Mouse (Mus musculus): ENCODE measurements around the gene Limch1. TPM values are rescaled to one million over a fixed set of nuclear protein-coding genes. Genes with fewer than 3 reads are reported as not detected.

Gene Limch1
- polyA plus RNA-seq, 1 experiment = 44.2 TPM

GRCm38 (mm10) chr5:66861232-66862035 lies 115.8 kb downstream of the Limch1 start:
- no peak overlapping the region for H3K4me3 ChIP-seq (ENCODE audit: insufficient read depth, low read length)
- no peak for TF ChIP-seq CTCF (IDR thresholded peaks at IDR 0.05; ENCODE audit: borderline replicate concordance, insufficient read depth, low read length)
- no peak for TF ChIP-seq POLR2A (IDR thresholded peaks at IDR 0.05; ENCODE audit: low read depth, low read length)
- H3K27ac ChIP-seq (ENCODE audit: insufficient read depth, low read length) = no peak overlapping the region
- H3K4me1 ChIP-seq (ENCODE audit: control insufficient read depth, insufficient read depth, low read length) = peaks cover 2% of the 10 kb centered on the region; the same call in 1 of the 2 replicates

GRCm38 (mm10) chr5:66862151-66862550 lies 116.5 kb downstream of the Limch1 start:
- no peak for TF ChIP-seq POLR2A (IDR thresholded peaks at IDR 0.05; ENCODE audit: low read depth, low read length)
- TF ChIP-seq CTCF (IDR thresholded peaks at IDR 0.05; ENCODE audit: borderline replicate concordance, insufficient read depth, low read length) = no peak
- Histone ChIP-seq H3K4me1 (ENCODE audit: control insufficient read depth, insufficient read depth, low read length) (peaks cover 2% of the 10 kb centered on the region; the same call in 1 of the 2 replicates), H3K4me3 (ENCODE audit: insufficient read depth, low read length) (no peak overlapping the region), H3K27ac (ENCODE audit: insufficient read depth, low read length) (no peak overlapping the region)

- no peak for TF ChIP-seq POLR2A (IDR thresholded peaks at IDR 0.05; ENCODE audit: low read depth, low read length)
- no peak for TF ChIP-seq CTCF (IDR thresholded peaks at IDR 0.05; ENCODE audit: borderline replicate concordance, insufficient read depth, low read length)
- Histone ChIP-seq H3K4me3 (ENCODE audit: insufficient read depth, low read length) (no peak overlapping the region), H3K27ac (ENCODE audit: insufficient read depth, low read length) (no peak overlapping the region), H3K4me1 (ENCODE audit: control insufficient read depth, insufficient read depth, low read length) (peaks cover 2% of the 10 kb centered on the region; the same call in 1 of the 2 replicates)
Observed at GRCm38 (mm10) chr5:66865229-66865628, 119.6 kb downstream of the Limch1 start.

- TF ChIP-seq CTCF (IDR thresholded peaks at IDR 0.05; ENCODE audit: borderline replicate concordance, insufficient read depth, low read length) (no peak), POLR2A (IDR thresholded peaks at IDR 0.05; ENCODE audit: low read depth, low read length) (no peak)
- Histone ChIP-seq H3K27ac (ENCODE audit: insufficient read depth, low read length) (no peak overlapping the region), H3K4me1 (ENCODE audit: control insufficient read depth, insufficient read depth, low read length) (peaks cover 2% of the 10 kb centered on the region; the same call in 1 of the 2 replicates), H3K4me3 (ENCODE audit: insufficient read depth, low read length) (no peak overlapping the region)
Observed at GRCm38 (mm10) chr5:66866019-66866418, 120.4 kb downstream of the Limch1 start.

- TF ChIP-seq CTCF (IDR thresholded peaks at IDR 0.05; ENCODE audit: borderline replicate concordance, insufficient read depth, low read length) (no peak), POLR2A (IDR thresholded peaks at IDR 0.05; ENCODE audit: low read depth, low read length) (no peak)
- no peaks in the 10 kb centered on the region for H3K4me1 ChIP-seq (ENCODE audit: control insufficient read depth, insufficient read depth, low read length)
- no peak overlapping the region for H3K27ac ChIP-seq (ENCODE audit: insufficient read depth, low read length)
- H3K4me3 ChIP-seq (ENCODE audit: insufficient read depth, low read length) = no peak overlapping the region
Observed at GRCm38 (mm10) chr5:66869545-66869944, 123.9 kb downstream of the Limch1 start.

- Histone ChIP-seq H3K4me1 (ENCODE audit: control insufficient read depth, insufficient read depth, low read length) (no peaks in the 10 kb centered on the region), H3K27ac (ENCODE audit: insufficient read depth, low read length) (no peak overlapping the region), H3K4me3 (ENCODE audit: insufficient read depth, low read length) (no peak overlapping the region)
- TF ChIP-seq POLR2A (IDR thresholded peaks at IDR 0.05; ENCODE audit: low read depth, low read length) (no peak), CTCF (IDR thresholded peaks at IDR 0.05; ENCODE audit: borderline replicate concordance, insufficient read depth, low read length) (no peak)
Observed at GRCm38 (mm10) chr5:66871521-66872050, 126.0 kb downstream of the Limch1 start.

GRCm38 (mm10) chr5:66872053-66872452 lies 126.4 kb downstream of the Limch1 start:
- no peak for TF ChIP-seq CTCF (IDR thresholded peaks at IDR 0.05; ENCODE audit: borderline replicate concordance, insufficient read depth, low read length)
- TF ChIP-seq POLR2A (IDR thresholded peaks at IDR 0.05; ENCODE audit: low read depth, low read length) = no peak
- Histone ChIP-seq H3K27ac (ENCODE audit: insufficient read depth, low read length) (no peak overlapping the region), H3K4me1 (ENCODE audit: control insufficient read depth, insufficient read depth, low read length) (no peaks in the 10 kb centered on the region), H3K4me3 (ENCODE audit: insufficient read depth, low read length) (no peak overlapping the region)

GRCm38 (mm10) chr5:66872681-66873080 lies 127.1 kb downstream of the Limch1 start:
- Histone ChIP-seq H3K27ac (ENCODE audit: insufficient read depth, low read length) (no peak overlapping the region), H3K4me1 (ENCODE audit: control insufficient read depth, insufficient read depth, low read length) (no peaks in the 10 kb centered on the region), H3K4me3 (ENCODE audit: insufficient read depth, low read length) (no peak overlapping the region)
- TF ChIP-seq CTCF (IDR thresholded peaks at IDR 0.05; ENCODE audit: borderline replicate concordance, insufficient read depth, low read length) (no peak), POLR2A (IDR thresholded peaks at IDR 0.05; ENCODE audit: low read depth, low read length) (no peak)

- H3K27ac ChIP-seq (ENCODE audit: insufficient read depth, low read length) = no peak overlapping the region
- no peak overlapping the region for H3K4me3 ChIP-seq (ENCODE audit: insufficient read depth, low read length)
- no peaks in the 10 kb centered on the region for H3K4me1 ChIP-seq (ENCODE audit: control insufficient read depth, insufficient read depth, low read length)
- TF ChIP-seq POLR2A (IDR thresholded peaks at IDR 0.05; ENCODE audit: low read depth, low read length) (no peak), CTCF (IDR thresholded peaks at IDR 0.05; ENCODE audit: borderline replicate concordance, insufficient read depth, low read length) (no peak)
Observed at GRCm38 (mm10) chr5:66876018-66876805, 130.6 kb downstream of the Limch1 start.
